Mouse (Mus musculus) midbrain, embryonic 12.5 days (tissue): Measurements from ENCODE around the gene St3gal2. TPM values are rescaled to one million over a fixed set of nuclear protein-coding genes. Genes with fewer than 3 reads are reported as not detected.
A peak's percentile ranks its signal among the peaks of the same experiment; 100 is the strongest.
"Not testable (repeated sequence)": the region's sequence is repeated elsewhere in the genome, so short reads cannot be mapped to it uniquely, and the experiment has no call there.

Experiments
- ATAC-seq: fragments of 200-750 bp; cut with Nextera tagmentation; 2 replicates; pipeline ENCODE4 v1.8.0; 2017; ENCODE audit warnings: low read depth, moderate TSS enrichment, moderate library complexity; ENCODE audit not compliant: low FRiP score
- H3K27ac ChIP-seq: fragments of 300-500 bp; sonication (generic); replicated peaks from 2 replicates; pipeline ENCODE4 v1.5.1; 2016; ENCODE audit warnings: mild to moderate bottlenecking
- H3K27me3 ChIP-seq: fragments of 300-500 bp; sonication (generic); 2 replicates; pipeline ENCODE4 v1.6.1; 2016; ENCODE audit warnings: mild to moderate bottlenecking
- H3K36me3 ChIP-seq: fragments of 300-500 bp; sonication (generic); 2 replicates; pipeline ENCODE4 v1.6.1; 2016
- H3K4me1 ChIP-seq: fragments of 300-500 bp; sonication (generic); 2 replicates; pipeline ENCODE4 v1.6.1; 2016
- H3K4me2 ChIP-seq: fragments of 300-500 bp; sonication (generic); replicated peaks from 2 replicates; pipeline ENCODE4 v1.6.1; 2016; ENCODE audit warnings: mild to moderate bottlenecking, moderate library complexity
- H3K4me3 ChIP-seq: fragments of 300-500 bp; sonication (generic); 2 replicates; pipeline ENCODE4 v1.5.1; 2016; ENCODE audit warnings: mild to moderate bottlenecking
- H3K9ac ChIP-seq: fragments of 300-500 bp; sonication (generic); replicated peaks from 2 replicates; pipeline ENCODE4 v1.6.1; 2016; ENCODE audit warnings: mild to moderate bottlenecking, moderate library complexity
- H3K9me3 ChIP-seq: fragments of 300-500 bp; sonication (generic); 2 replicates; pipeline ENCODE4 v1.6.1; 2016; ENCODE audit warnings: mild to moderate bottlenecking
- WGBS: fragments of 180-500 bp; shearing (Covaris S2); methylation state at CpG from one replicate; pipeline ENCODE4 v1.1.7; 2016; 5-methylcytosine and 5-hydroxymethylcytosine counted together
- polyA plus RNA-seq: library from polyadenylated mRNA; unstranded; fragments of >200 nt; fragmentation: Nextera tagmentation; extraction: Ambion mirVana; gene quantifications from 2 replicates; pipeline ENCODE4 v1.2.1, GENCODE M21; 2016

Gene St3gal2
- polyA plus RNA-seq, 1 experiment from 2014 or later: 31.6 TPM

GRCm38 (mm10) chr8:110918027-110918426 lies 1.7 kb upstream of the St3gal2 start:
- no peak for ATAC-seq
- Histone ChIP-seq H3K9ac (no peak overlapping the region), H3K4me1 (peaks cover 23% of the 10 kb centered on the region), H3K9me3 (no peaks in the 10 kb centered on the region), H3K4me2 (no peak overlapping the region), H3K4me3 (no peak overlapping the region), H3K27ac (no peak overlapping the region), H3K27me3 (no peaks in the 10 kb centered on the region), H3K36me3 (no peaks in the 10 kb centered on the region)
- 86% methylated on average over 11 of the region's 11 CpGs for WGBS

DNA sequence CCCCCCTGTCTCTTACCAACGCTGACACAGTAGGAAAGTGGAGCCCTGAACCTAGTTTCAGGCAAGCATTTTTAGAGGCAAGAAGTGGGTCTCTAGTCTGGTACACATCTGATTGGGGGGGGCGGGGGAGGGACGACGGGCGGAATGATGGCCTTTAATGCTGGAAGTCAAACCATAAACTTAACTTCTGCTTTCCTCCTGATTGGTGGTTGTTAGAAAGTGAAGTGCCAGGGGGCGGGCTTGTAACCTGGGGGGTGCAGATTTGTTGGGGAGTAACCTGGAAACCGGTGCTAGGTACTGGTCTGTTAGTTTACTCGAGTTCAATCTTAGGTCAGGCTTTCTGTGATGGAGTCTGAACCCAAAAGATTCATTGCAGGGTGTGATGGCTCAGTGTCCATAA lies 1.3 kb upstream of the St3gal2 start:
- WGBS: 82% methylated on average over 8 of the region's 8 CpGs
- Histone ChIP-seq H3K4me2 (no peak overlapping the region), H3K27ac (no peak overlapping the region), H3K9ac (no peak overlapping the region), H3K4me1 (peaks cover 23% of the 10 kb centered on the region), H3K9me3 (no peaks in the 10 kb centered on the region), H3K36me3 (no peaks in the 10 kb centered on the region), H3K4me3 (no peak overlapping the region), H3K27me3 (no peaks in the 10 kb centered on the region)
- ATAC-seq: no peak

DNA sequence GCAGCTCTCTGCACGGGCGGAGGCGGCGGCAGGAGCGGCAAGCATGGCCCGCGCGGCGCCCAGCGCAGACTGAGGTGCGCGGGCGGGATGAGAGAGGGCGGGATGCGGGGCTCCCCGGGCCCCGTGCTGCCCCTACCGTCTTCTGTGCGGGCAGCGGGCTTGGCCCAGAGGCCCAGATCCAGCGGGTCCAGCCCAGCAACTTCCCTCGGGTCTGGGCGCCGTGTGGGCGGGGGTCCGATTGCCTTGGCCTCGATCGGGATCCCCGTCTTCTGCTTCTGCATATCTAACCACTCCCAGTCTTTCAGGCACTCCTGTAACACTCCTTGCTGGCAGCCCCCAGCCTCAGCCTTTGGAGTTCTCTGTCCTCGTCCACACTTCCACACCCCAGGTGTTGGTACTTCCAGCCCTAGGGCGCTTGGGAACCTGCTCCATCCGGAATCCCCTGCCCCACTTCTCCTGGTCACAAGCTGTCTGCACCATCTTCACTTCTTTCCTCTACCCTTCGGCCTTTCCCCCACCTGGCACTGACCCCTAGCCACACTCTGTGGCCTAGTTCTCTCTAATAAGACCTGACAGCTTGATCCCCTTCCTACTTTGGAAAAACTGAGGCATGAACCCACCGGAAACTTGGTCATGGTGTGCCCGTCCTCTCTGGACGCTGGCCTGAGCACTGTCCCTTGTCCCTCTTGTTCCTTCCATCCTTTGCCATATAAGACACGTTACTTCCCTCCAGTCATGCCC lies 480 bp downstream of the St3gal2 start:
- H3K4me3 ChIP-seq: peak overlapping the region; percentile 81
- H3K9ac ChIP-seq: peak overlapping the region; percentile 94
- H3K27me3 ChIP-seq: no peaks in the 10 kb centered on the region
- 3% methylated on average over 32 of the region's 37 CpGs for WGBS
- ATAC-seq: peak; percentile 80
- H3K9me3 ChIP-seq: no peaks in the 10 kb centered on the region
- no peaks in the 10 kb centered on the region for H3K36me3 ChIP-seq
- H3K27ac ChIP-seq: peak overlapping the region; percentile 77
- peak overlapping the region; percentile 71 for H3K4me2 ChIP-seq
- H3K4me1 ChIP-seq: peaks cover 23% of the 10 kb centered on the region

DNA sequence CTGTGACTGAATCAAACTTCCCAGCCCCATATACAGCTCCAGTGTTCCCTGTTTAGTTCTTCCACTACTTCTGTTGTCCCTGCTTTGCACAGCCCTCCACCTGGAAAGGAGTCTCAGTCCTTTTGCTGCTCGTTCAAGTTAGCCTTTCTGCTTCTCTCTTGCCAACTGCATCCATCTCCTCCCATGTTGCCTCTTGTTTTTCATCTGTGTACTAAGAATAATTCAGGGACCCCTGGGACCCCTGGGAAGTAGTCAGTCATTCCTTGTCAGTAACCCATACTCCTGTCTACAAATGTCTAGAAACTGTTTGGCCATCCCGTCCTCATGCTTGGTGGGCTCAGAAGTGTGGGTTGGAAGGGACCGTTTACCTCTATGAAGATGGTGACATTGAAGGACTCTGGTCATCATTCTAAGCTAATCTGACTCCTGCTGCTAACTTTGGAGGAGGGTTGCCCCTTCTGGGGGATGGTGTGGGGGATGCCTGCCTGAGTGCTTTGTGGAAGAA lies 1.1 kb downstream of the St3gal2 start:
- no peak overlapping the region for H3K27ac ChIP-seq
- H3K4me1 ChIP-seq: peaks cover 23% of the 10 kb centered on the region
- peak overlapping the region; percentile 71 for H3K4me2 ChIP-seq
- no peaks in the 10 kb centered on the region for H3K9me3 ChIP-seq
- H3K4me3 ChIP-seq: peak overlapping the region; percentile 81
- no peaks in the 10 kb centered on the region for H3K27me3 ChIP-seq
- no peak for ATAC-seq
- H3K36me3 ChIP-seq: no peaks in the 10 kb centered on the region
- peak overlapping the region; percentile 94 for H3K9ac ChIP-seq
- 50% methylated on average over 3 of the region's 3 CpGs for WGBS

DNA sequence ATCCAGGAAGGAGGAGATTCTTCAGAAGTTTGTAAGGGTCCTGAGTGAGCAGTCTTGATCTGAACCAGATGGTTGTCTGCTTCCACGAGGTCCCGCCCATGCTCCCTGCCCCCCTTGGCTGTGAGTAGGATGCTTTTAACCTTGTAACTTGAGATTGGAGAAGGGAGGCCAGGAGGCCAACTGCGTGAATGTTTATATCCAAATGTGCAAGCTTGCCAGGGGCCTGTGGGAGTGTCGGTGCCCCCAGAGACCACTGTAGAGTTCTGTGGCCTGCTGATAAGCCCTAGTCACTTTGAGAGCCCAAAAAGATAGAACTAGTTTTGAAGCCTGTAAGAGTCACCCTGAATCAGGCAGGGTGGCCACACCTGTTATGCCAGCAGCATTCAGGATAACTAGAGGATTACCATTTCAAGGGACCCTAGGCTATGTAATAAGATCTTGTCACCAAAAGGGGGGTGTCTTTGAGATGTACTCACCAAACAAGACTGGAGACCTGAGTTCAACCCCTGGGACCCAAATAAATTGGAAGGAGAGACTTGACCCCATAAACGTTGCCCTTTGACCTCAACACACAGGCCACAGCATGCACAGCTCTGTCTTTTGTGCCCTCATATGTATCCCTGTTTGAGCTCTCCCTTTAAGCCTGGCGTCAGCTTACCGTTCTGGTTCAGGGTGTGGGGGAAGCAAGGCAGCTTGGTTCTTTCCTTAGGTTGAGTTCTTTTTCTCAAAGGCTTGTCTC lies 1.9 kb downstream of the St3gal2 start:
- Histone ChIP-seq H3K27me3 (no peaks in the 10 kb centered on the region), H3K36me3 (no peaks in the 10 kb centered on the region), H3K4me3 (peak overlapping the region; percentile 81), H3K4me2 (peak overlapping the region; percentile 71), H3K9me3 (no peaks in the 10 kb centered on the region), H3K4me1 (peaks cover 23% of the 10 kb centered on the region), H3K9ac (peak overlapping the region; percentile 94; the same call in 1 of the 2 replicates), H3K27ac (no peak overlapping the region)
- no peak for ATAC-seq
- 37% methylated on average over 7 of the region's 7 CpGs for WGBS

GRCm38 (mm10) chr8:110925691-110926140 lies 6.0 kb downstream of the St3gal2 start:
- no peak overlapping the region for H3K4me3 ChIP-seq
- H3K4me1 ChIP-seq: peaks cover 14% of the 10 kb centered on the region
- no peaks in the 10 kb centered on the region for H3K9me3 ChIP-seq
- 85% methylated on average over 8 of the region's 8 CpGs for WGBS
- no peaks in the 10 kb centered on the region for H3K36me3 ChIP-seq
- no peak overlapping the region for H3K4me2 ChIP-seq
- H3K27ac ChIP-seq: no peak overlapping the region
- no peaks in the 10 kb centered on the region for H3K27me3 ChIP-seq
- ATAC-seq: no peak
- H3K9ac ChIP-seq: no peak overlapping the region

- Histone ChIP-seq H3K27ac (no peak overlapping the region), H3K4me1 (peaks cover 4% of the 10 kb centered on the region), H3K9ac (no peak overlapping the region), H3K36me3 (0 out of 2 replicates have a peak, but pooled peaks cover 6% of the 10 kb centered on the region), H3K27me3 (no peaks in the 10 kb centered on the region), H3K4me2 (no peak overlapping the region), H3K9me3 (no peaks in the 10 kb centered on the region), H3K4me3 (no peak overlapping the region)
- 63% methylated on average over 5 of the region's 5 CpGs for WGBS
- no peak for ATAC-seq
Observed at GRCm38 (mm10) chr8:110926690-110927089, 7.0 kb downstream of the St3gal2 start.

DNA sequence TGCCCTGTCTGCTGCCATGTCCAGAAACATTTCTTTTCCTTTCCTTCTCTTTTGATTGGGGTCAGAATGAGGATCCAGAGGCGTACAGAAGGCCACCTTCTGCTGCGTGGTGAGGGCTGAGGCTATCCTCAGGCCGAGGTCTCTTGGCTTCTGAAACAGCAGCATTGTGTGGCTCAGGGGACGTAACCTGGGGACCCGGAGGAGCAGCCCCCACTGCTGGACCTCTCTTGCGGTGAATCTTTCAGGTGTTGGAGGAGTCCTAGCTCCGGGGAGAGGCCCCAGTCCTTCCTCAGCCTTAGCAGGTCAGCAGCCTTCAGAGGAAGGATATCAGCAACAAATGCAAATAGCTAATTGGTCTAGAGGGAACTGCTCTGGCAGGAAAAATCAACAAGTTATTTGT lies 8.7 kb downstream of the St3gal2 start:
- Histone ChIP-seq H3K4me3 (no peak overlapping the region), H3K9ac (no peak overlapping the region), H3K27me3 (no peaks in the 10 kb centered on the region), H3K4me2 (no peak overlapping the region), H3K27ac (no peak overlapping the region), H3K9me3 (no peaks in the 10 kb centered on the region), H3K4me1 (no peaks in the 10 kb centered on the region), H3K36me3 (0 out of 2 replicates have a peak, but pooled peaks cover 6% of the 10 kb centered on the region)
- 85% methylated on average over 7 of the region's 7 CpGs for WGBS
- ATAC-seq: no peak

DNA sequence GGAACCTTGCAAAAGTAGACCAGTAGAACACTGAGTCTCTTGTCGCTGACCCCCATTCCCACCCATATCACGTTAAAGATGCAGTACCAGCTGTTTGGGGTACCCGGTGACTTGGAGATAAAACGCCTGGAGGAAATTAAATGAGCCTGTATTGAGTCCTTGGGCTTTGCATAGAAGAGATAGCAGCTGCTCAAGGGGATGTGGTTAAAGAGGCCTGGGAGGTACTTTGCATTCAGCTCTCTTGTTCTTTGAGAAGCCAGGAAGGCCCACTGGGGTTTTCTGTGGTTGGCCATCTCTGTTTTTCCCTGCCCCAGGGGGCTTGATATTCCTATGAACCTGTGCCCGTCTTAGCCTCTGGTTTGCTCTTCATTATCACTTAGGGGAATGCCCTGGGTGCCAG lies 9.3 kb downstream of the St3gal2 start:
- Histone ChIP-seq H3K4me1 (no peaks in the 10 kb centered on the region), H3K9ac (no peak overlapping the region), H3K27ac (no peak overlapping the region), H3K9me3 (no peaks in the 10 kb centered on the region), H3K4me2 (no peak overlapping the region), H3K4me3 (no peak overlapping the region), H3K27me3 (no peaks in the 10 kb centered on the region), H3K36me3 (0 out of 2 replicates have a peak, but pooled peaks cover 6% of the 10 kb centered on the region)
- ATAC-seq: no peak
- 61% methylated on average over 5 of the region's 5 CpGs for WGBS

GRCm38 (mm10) chr8:110929672-110930071 lies 9.9 kb downstream of the St3gal2 start:
- ATAC-seq, H3K4me2 ChIP-seq, H3K9me3 ChIP-seq, H3K9ac ChIP-seq, H3K36me3 ChIP-seq, H3K4me3 ChIP-seq, H3K27me3 ChIP-seq, H3K27ac ChIP-seq, H3K4me1 ChIP-seq: not testable (repeated sequence)
- 88% methylated on average over 8 of the region's 8 CpGs for WGBS

- H3K9ac ChIP-seq: no peak overlapping the region
- no peak overlapping the region for H3K27ac ChIP-seq
- H3K4me3 ChIP-seq: no peak overlapping the region
- H3K36me3 ChIP-seq: 0 out of 2 replicates have a peak, but pooled peaks cover 6% of the 10 kb centered on the region
- no peaks in the 10 kb centered on the region for H3K27me3 ChIP-seq
- no peaks in the 10 kb centered on the region for H3K9me3 ChIP-seq
- WGBS: 85% methylated on average over 12 of the region's 12 CpGs
- no peak overlapping the region for H3K4me2 ChIP-seq
- ATAC-seq: no peak
- no peaks in the 10 kb centered on the region for H3K4me1 ChIP-seq
Observed at GRCm38 (mm10) chr8:110931176-110931939, 11.6 kb downstream of the St3gal2 start.
